ENCODE assay signal across 10 mouse cellular contexts in the genomic region with DNA sequence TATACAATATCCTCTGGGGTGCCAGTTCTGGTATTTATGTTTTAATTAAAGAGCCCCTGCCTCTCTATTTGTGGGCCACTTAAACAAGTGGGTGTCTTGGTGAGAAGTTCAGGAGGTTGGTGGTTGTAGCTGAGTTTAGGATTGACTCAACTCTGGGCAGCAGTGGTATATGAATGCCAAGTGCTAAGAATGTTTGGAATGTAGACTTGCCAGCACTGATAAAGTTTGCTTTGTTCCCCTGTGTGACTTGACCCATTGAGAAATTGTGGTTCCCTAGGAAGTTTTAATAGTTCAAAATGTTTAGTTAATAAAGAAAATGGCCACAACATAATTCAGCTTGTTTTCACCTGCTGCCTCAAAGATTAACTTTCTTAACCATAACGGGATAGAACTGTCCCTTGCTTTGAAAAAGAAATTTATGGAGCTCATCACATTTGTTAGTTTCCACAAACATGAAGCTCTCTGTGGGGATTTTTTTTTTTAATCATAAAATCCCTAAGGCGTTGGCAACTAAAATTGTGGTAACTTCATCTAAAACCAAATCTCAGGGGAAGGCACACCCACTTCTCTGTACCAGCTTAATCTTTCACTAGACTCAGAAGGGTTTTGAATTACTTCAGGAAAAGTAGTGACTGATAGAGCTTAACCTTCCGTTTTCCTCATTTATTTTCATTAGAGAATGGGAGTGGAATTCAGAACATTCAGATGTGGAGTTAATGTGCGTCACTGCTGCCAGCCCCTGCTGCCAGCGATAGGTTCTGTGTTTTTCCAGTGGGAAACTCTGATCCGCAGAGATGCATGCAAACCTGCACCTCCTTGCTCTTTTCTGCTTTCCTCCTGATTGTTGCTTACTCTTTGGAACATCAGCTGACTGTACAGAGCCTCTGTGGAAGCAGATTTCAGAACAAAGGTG.
DNase-seq lines count a peak whose midpoint lies in the region; ATAC-seq and TF ChIP-seq lines count a peak whose summit lies in the region.
"Had no signal": no experiment of that assay in that cellular context is flagged by ENCODE, and none has a peak within 500 bp of the region (broad histone marks: within the 10 kb centered on the region; RNA-seq: fewer than 3 reads in every experiment).

No protein-coding gene starts in this region.

- peaks cover 14% of the 10 kb centered on the region for H3K36me3 ChIP-seq in heart, embryonic 13.5 days
- no peaks in the 10 kb centered on the region for H3K36me3 ChIP-seq in thymus, adult 2 months (ENCODE audit: control insufficient read depth, insufficient read depth, low read length)

- peak overlapping the region; percentile 35 for H3K4me3 ChIP-seq in heart, embryonic 13.5 days
- no peak overlapping the region for H3K4me3 ChIP-seq in thymus, adult 2 months (ENCODE audit: control insufficient read depth, insufficient read depth, low read length)
- H3K4me3 ChIP-seq: megakaryocyte, embryonic 14.5 days had no signal

- peak; percentile 68; the same call in 1 of the 2 replicates for ATAC-seq in heart, embryonic 13.5 days (ENCODE audit: extremely low read depth, insufficient number of reproducible peaks, low FRiP score, low TSS enrichment)

- peak overlapping the region; percentile 68 for H3K9ac ChIP-seq in heart, embryonic 13.5 days

- peak overlapping the region; percentile 62 for H3K4me2 ChIP-seq in heart, embryonic 13.5 days

- peak; percentile 12 for DNase-seq in embryo, embryonic 10 days (ENCODE audit: low spot score)
- no peak for DNase-seq in embryo, embryonic 11 days
- peak; percentile 79 for DNase-seq in 3T3-L1 (ENCODE audit: low read depth, low spot score)
- DNase-seq in kidney, postnatal 14 days: peak; percentile 77
- no peak for DNase-seq in thymus, adult 2 months
- no peak for DNase-seq in cerebellum, adult 11 months
- no peak for DNase-seq in layer of hippocampus, postnatal 10 days (ENCODE audit: low spot score in 2 of 2)
- DNase-seq: thymus, postnatal 4 days had no signal

- H3K9me3 ChIP-seq in heart, embryonic 13.5 days: no peaks in the 10 kb centered on the region
- H3K9me3 ChIP-seq: megakaryocyte, embryonic 14.5 days had no signal

- no peaks in the 10 kb centered on the region for H3K27me3 ChIP-seq in heart, embryonic 13.5 days (replicated peaks)
- no peaks in the 10 kb centered on the region for H3K27me3 ChIP-seq in thymus, adult 2 months (ENCODE audit: control insufficient read depth, insufficient read depth, low read length)
- H3K27me3 ChIP-seq: megakaryocyte, embryonic 14.5 days had no signal

- WGBS in heart, embryonic 13.5 days: 21% methylated on average over 6 of the region's 6 CpGs
- 80% methylated on average over 6 of the region's 6 CpGs for WGBS in thymus, adult 2 months

- no peak for TF ChIP-seq CTCF in thymus, adult 2 months (IDR thresholded peaks at IDR 0.05; ENCODE audit: borderline replicate concordance, control insufficient read depth, extremely low read depth, insufficient read depth, low read length, poor library complexity)

- TF ChIP-seq POLR2A in thymus, adult 2 months (IDR thresholded peaks at IDR 0.05; ENCODE audit: control insufficient read depth, extremely low read depth, insufficient read depth, low read length, poor library complexity): no peak

- peaks cover 56% of the 10 kb centered on the region for H3K4me1 ChIP-seq in heart, embryonic 13.5 days
- no peaks in the 10 kb centered on the region; the same call in 1 of the 2 replicates for H3K4me1 ChIP-seq in thymus, adult 2 months (replicated peaks; ENCODE audit: control insufficient read depth, insufficient read depth, low read length)
- H3K4me1 ChIP-seq: megakaryocyte, embryonic 14.5 days had no signal

- H3K27ac ChIP-seq in heart, embryonic 13.5 days (replicated peaks): peak overlapping the region; percentile 86
- H3K27ac ChIP-seq in thymus, adult 2 months (ENCODE audit: control insufficient read depth, insufficient read depth, low read length): no peak overlapping the region

Comparison
In these comparisons a context has a peak if more than half of its experiments do, and no peak if none do; other contexts are left out.
1. DNase-seq: peak in embryo, embryonic 10 days (single experiment), 3T3-L1 (single experiment) and kidney, postnatal 14 days (single experiment); none in embryo, embryonic 11 days (single experiment), thymus, adult 2 months (single experiment), cerebellum, adult 11 months (single experiment) and layer of hippocampus, postnatal 10 days (0 of 2).